Mouse (Mus musculus) limb, embryonic 15.5 days (tissue): ENCODE results near the gene Arhgap1. TPM values are rescaled to one million over a fixed set of nuclear protein-coding genes. Genes with fewer than 3 reads are reported as not detected.

Experiments
- ATAC-seq: fragments of 200-750 bp; cut with Nextera tagmentation; 2 replicates; pipeline ENCODE4 v1.8.0; 2017; ENCODE audit warnings: low read depth, moderate TSS enrichment; ENCODE audit not compliant: insufficient number of reproducible peaks, low FRiP score, low TSS enrichment
- H3K27ac ChIP-seq: fragments of 300-500 bp; sonication (generic); 2 replicates; pipeline ENCODE4 v1.5.1; 2015; ENCODE audit warnings: moderate library complexity, mild to moderate bottlenecking, inconsistent platforms
- H3K27me3 ChIP-seq: fragments of 300-500 bp; sonication (generic); 2 replicates; pipeline ENCODE4 v1.6.1; 2015; ENCODE audit warnings: inconsistent platforms
- H3K36me3 ChIP-seq: fragments of 300-500 bp; sonication (generic); 2 replicates; pipeline ENCODE4 v1.6.1; 2015; ENCODE audit warnings: inconsistent platforms
- H3K4me1 ChIP-seq: fragments of 300-500 bp; sonication (generic); 2 replicates; pipeline ENCODE4 v1.6.1; 2015; ENCODE audit warnings: inconsistent platforms
- H3K4me2 ChIP-seq: fragments of 300-500 bp; sonication (generic); 2 replicates; pipeline ENCODE4 v1.6.1; 2015; ENCODE audit warnings: mild to moderate bottlenecking, inconsistent platforms
- H3K4me3 ChIP-seq: fragments of 300-500 bp; sonication (generic); 2 replicates; pipeline ENCODE4 v1.5.1; 2015; ENCODE audit warnings: mild to moderate bottlenecking, inconsistent platforms
- H3K9ac ChIP-seq: fragments of 300-500 bp; sonication (generic); 2 replicates; pipeline ENCODE4 v1.6.1; 2015; ENCODE audit warnings: inconsistent platforms
- H3K9me3 ChIP-seq: fragments of 300-500 bp; sonication (generic); 2 replicates; pipeline ENCODE4 v1.6.1; 2016; ENCODE audit warnings: inconsistent platforms
- WGBS: fragments of 180-500 bp; shearing (Covaris S2); methylation state at CpG from one replicate; pipeline ENCODE4 v1.1.7; 2015; 5-methylcytosine and 5-hydroxymethylcytosine counted together
- polyA plus RNA-seq: library from polyadenylated mRNA; unstranded; fragments of >200 nt; fragmentation: Nextera tagmentation; extraction: Ambion mirVana; gene quantifications from 2 replicates; pipeline ENCODE4 v1.2.1, GENCODE M21; 2015

Arhgap1 gene
- polyA plus RNA-seq, 1 experiment from 2014 or later: 129 TPM

DNA sequence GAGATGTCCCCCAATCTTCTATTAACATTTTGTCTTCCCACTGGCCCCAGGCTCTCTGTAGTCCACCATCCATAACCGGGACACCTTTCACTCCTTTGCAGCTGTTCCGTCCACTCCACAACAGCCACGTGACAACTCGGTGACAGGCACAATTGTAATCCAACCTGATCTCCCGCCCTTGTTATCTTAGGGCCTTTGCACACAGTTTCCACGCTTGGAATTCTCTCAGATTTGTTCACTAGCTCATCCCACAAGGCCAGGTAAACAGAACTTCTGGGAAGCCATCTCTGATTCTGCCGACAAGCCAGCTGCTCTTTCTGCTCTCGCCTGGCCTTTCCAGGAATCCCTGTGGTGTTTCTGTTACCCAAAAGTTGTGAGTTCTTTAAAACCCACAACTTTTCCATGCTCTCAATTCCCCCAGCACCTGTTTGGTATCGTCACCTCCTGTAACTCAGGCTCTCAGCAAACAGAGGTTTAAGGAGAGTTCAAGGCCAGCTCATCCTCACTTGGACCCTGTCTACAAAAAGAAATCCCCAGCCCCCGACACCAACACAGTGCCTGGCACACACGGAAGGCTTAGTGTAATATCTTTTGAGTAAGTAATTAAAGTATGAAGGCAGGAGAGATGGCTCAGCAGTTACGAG, 16.2 kb upstream of the Arhgap1 start:
- H3K4me3 ChIP-seq: no peak overlapping the region
- 69% methylated on average over 12 of the region's 12 CpGs for WGBS
- no peak for ATAC-seq

DNA sequence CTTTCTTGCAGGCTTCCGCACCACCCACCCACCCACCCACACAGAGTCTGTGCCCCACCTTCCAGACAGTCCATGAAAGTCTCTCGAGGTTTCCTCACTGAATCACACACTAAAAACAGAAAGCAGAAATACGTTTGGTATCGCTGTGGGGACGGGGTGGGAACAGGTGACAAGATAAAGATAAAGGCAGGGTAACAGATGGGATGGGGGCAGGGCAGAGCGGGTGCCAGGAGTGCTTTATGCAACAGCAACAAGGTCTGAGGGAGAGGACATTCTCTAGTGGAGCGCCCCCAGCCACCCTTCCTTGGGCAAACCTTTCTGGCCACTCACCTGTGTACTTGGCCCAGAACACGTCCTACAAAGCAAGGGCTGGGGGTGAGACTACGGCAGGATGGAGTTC, 14.8 kb upstream of the Arhgap1 start:
- Histone ChIP-seq H3K4me1 (no peaks in the 10 kb centered on the region), H3K36me3 (no peaks in the 10 kb centered on the region), H3K4me2 (no peak overlapping the region), H3K9me3 (no peaks in the 10 kb centered on the region), H3K27me3 (no peaks in the 10 kb centered on the region), H3K9ac (no peak overlapping the region), H3K27ac (no peak overlapping the region), H3K4me3 (no peak overlapping the region)
- WGBS: 83% methylated on average over 9 of the region's 9 CpGs
- no peak for ATAC-seq

More for the DNA sequence above, 16.2 kb upstream of the Arhgap1 start:
- Histone ChIP-seq H3K9me3 (no peaks in the 10 kb centered on the region), H3K27me3 (no peaks in the 10 kb centered on the region), H3K4me2 (no peak overlapping the region), H3K9ac (no peak overlapping the region), H3K4me1 (no peaks in the 10 kb centered on the region), H3K36me3 (no peaks in the 10 kb centered on the region), H3K27ac (no peak overlapping the region)

DNA sequence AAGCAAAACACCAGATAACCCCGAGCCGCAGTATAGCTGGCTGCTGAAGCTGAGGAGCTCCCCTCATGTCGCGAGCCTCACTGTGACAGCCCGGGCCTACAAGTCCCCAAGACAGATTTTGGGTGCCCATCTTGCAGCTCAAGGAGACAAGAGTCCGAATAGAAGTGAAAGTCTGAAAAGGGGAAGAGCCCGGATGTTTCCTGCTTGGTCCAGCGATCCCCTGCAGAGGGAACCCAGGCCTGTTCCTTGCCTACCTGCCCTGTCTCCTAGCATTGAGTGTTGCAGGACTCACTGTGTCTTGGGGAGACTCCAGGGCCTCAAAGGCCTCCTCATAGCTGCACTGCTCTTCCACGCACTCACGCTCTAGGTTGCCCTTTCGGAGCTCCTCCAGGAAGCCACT, 14.2 kb upstream of the Arhgap1 start:
- H3K9me3 ChIP-seq: no peaks in the 10 kb centered on the region
- H3K4me3 ChIP-seq: no peak overlapping the region
- H3K27me3 ChIP-seq: no peaks in the 10 kb centered on the region
- H3K36me3 ChIP-seq: no peaks in the 10 kb centered on the region
- no peak for ATAC-seq
- no peak overlapping the region for H3K9ac ChIP-seq
- no peak overlapping the region for H3K27ac ChIP-seq
- H3K4me2 ChIP-seq: no peak overlapping the region
- no peaks in the 10 kb centered on the region for H3K4me1 ChIP-seq
- WGBS: 82% methylated on average over 11 of the region's 11 CpGs

DNA sequence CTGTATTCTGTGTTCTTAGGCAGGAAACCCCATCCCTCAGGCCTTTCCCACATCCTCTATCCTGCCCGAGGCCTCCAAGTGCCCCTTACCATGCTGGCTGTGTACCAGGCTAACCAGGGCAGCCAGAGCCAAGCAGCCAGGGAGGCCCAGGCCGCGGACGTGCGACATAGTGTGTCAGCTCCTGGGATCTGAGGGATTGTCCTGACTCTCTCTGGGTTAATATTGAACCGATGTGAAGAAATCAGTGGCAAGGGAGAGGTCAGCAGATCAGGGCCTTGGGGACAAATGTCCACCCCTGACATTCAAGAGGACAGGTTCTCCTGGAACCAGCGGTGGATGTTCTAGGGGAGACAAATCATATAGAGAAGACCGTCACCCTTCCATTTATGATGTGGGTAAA, 13.4 kb upstream of the Arhgap1 start, which contains the start of gene F2:
Gene F2 (minus strand): TSS at position 186 of the 400 bp plus-strand sequence.
- Histone ChIP-seq H3K36me3 (0 out of 2 replicates have a peak, but pooled peaks cover 2% of the 10 kb centered on the region), H3K4me3 (no peak within 1 kb of the TSS), H3K4me2 (no peak within 1 kb of the TSS), H3K27ac (no peak within 1 kb of the TSS), H3K4me1 (no peaks in the 10 kb centered on the region), H3K9me3 (no peaks in the 10 kb centered on the region), H3K27me3 (no peaks in the 10 kb centered on the region), H3K9ac (no peak within 1 kb of the TSS)
- 89% methylated on average over 8 of the region's 8 CpGs for WGBS
- no peak for ATAC-seq

DNA sequence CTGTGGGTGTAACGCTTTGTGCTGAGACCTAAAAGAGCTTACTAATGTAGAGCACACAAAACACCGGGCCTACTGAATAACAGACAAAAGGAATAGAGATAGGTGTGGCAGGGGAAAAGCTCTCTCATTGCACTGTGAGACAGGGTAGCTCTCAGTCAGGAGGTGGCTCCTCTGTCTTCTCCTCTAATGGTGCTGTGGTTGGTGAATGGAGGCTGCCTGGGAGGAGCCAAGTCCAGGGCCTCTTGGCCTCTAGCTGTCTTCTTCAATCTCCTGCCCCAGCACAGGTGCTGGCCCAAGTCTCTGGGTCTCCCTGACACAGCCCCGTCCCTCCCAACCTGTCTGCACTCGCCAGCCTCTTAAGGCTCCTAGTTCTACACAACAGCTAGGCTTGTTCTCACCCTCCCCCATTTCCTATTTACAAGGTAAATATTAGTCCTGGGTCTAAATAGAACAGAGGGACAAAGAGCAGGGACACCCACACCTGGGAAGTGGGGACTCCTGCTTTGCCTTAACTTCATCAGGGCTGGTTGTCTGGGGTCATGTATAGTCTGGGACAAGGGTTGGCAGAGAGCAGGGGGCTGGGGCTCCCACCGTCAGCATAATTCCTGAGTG, 12.8 kb upstream of the Arhgap1 start:
- no peak for ATAC-seq
- H3K27ac ChIP-seq: no peak overlapping the region
- H3K4me3 ChIP-seq: no peak overlapping the region
- H3K4me1 ChIP-seq: no peaks in the 10 kb centered on the region
- H3K9me3 ChIP-seq: no peaks in the 10 kb centered on the region
- no peak overlapping the region for H3K9ac ChIP-seq
- no peaks in the 10 kb centered on the region for H3K27me3 ChIP-seq
- 0 out of 2 replicates have a peak, but pooled peaks cover 6% of the 10 kb centered on the region for H3K36me3 ChIP-seq
- H3K4me2 ChIP-seq: no peak overlapping the region
- WGBS: 75% methylated on average over 5 of the region's 5 CpGs

DNA sequence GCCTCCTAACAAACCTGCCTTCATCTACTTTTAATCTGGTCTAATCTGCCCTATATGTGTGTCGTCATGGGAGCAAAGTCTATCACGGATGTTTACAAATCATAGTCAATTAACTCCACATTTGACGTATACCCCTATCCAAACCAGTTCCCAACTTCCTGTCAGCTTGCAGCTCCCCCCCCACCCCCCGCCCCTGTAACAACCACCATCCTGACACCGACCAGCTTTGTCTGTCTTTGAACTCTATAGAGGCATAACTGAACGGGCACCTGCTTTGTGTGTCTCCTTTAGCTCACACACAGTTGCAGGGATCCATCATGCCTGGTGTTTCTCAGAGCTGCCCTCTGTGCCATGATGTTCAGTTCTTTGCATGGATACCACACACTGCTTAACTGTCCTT, 10.7 kb upstream of the Arhgap1 start:
- Histone ChIP-seq H3K4me3 (no peak overlapping the region), H3K9ac (no peak overlapping the region), H3K4me1 (no peaks in the 10 kb centered on the region), H3K27ac (no peak overlapping the region), H3K36me3 (peaks cover 23% of the 10 kb centered on the region), H3K4me2 (no peak overlapping the region), H3K27me3 (no peaks in the 10 kb centered on the region), H3K9me3 (no peaks in the 10 kb centered on the region)
- WGBS: 67% methylated on average over 6 of the region's 6 CpGs
- ATAC-seq: no peak

DNA sequence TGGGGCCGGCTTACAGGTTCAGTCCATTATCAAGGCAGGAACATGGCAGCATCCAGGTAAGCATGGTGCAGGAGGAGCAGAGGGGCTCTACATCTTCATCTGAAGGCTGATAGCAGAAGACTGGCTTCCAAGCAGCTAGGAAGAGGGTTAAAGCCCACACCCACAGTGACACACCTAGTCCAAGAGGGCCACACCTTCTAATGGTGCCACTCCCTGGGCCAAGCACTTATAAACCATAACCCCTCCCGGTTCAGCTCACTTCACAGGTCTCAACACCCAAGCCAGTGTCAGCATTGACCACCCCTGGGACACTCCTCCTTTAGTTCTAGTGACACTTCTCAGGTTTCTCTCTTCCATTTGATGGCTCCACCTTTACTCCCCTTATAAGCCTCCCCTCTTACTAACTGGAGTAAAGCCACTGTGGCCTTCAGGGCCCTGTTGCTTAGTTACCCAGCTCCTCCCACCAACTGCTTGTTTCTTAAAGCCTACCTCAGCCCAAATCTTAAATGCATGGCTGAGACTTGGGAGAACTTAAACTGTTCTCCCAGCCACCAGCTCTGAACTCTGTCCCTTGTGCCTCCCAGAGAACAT, 6.7 kb upstream of the Arhgap1 start:
- no peak for ATAC-seq
- WGBS: 80% methylated on average over 2 of the region's 2 CpGs
- H3K4me3 ChIP-seq: no peak overlapping the region
- H3K27ac ChIP-seq: no peak overlapping the region
- no peaks in the 10 kb centered on the region for H3K27me3 ChIP-seq
- H3K9me3 ChIP-seq: no peaks in the 10 kb centered on the region
- no peak overlapping the region for H3K9ac ChIP-seq
- no peaks in the 10 kb centered on the region for H3K4me1 ChIP-seq
- H3K4me2 ChIP-seq: no peak overlapping the region
- peaks cover 63% of the 10 kb centered on the region for H3K36me3 ChIP-seq

DNA sequence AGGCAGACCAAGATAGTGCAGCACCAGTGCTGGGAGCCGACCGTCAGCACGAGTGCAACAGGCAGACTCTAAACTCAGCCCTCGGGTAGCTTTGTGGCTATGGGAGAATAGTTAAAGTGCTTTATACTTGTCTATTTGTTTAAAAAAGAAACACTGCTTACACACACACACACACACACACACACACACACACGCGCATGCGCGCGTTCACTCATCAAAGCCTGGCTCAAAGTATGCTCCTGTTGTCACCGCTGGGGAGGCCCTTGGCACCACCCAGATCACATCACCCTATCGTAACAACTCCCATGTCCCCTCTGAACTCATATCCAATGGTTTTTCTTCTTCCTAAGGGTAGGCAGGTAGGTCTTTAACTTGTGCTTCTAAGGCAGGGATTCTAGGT, 5.6 kb upstream of the Arhgap1 start:
- 95% methylated on average over 11 of the region's 11 CpGs for WGBS
- Histone ChIP-seq H3K4me1 (peaks cover 9% of the 10 kb centered on the region), H3K9ac (no peak overlapping the region), H3K36me3 (peaks cover 64% of the 10 kb centered on the region), H3K4me3 (no peak overlapping the region), H3K4me2 (no peak overlapping the region), H3K9me3 (no peaks in the 10 kb centered on the region), H3K27me3 (no peaks in the 10 kb centered on the region), H3K27ac (no peak overlapping the region)
- no peak for ATAC-seq

DNA sequence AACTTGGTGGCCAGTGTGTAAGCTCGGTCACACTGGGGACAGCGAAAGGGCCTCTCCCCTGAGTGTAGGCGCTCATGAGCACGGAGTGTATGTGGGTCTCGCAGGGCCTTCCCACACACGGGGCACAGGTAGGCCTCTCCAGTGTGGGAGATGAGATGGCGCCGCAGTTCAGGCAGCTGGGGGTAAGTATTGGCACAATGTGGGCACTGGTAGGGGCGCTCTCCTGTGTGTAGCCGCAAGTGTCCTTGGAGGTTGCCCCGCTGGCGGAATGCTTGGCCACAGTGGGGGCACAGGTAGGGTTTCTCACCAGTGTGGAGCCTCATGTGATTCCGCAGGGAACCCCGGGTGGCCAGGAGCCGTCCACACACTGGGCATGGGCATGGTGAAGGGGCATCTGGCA, 4.3 kb upstream of the Arhgap1 start:
- no peak for ATAC-seq

DNA sequence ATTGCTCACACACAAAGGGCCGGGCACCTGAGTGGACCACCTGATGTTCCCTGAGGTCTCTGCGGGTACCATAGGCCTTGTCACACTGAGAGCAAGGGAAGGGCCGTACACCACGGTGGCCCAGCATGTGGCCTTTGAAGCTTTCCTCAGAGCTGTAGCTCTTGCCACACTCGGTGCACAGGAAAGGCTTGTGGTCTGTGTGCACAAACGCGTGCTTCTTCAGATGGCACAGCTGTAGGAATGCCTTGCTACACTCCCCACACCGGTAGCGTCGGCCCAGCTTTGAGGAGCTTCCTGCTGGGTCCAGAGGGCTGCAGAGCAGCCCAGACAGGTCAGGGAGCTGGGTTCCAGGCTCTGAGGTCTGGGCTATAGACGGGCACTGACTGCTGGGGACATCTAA, 3.8 kb upstream of the Arhgap1 start:
- H3K27me3 ChIP-seq: no peaks in the 10 kb centered on the region
- H3K27ac ChIP-seq: no peak overlapping the region
- no peaks in the 10 kb centered on the region for H3K9me3 ChIP-seq
- H3K4me2 ChIP-seq: no peak overlapping the region
- H3K4me3 ChIP-seq: no peak overlapping the region
- H3K9ac ChIP-seq: no peak overlapping the region
- peaks cover 13% of the 10 kb centered on the region for H3K4me1 ChIP-seq
- WGBS: 94% methylated on average over 11 of the region's 11 CpGs
- H3K36me3 ChIP-seq: peaks cover 64% of the 10 kb centered on the region
- no peak for ATAC-seq

More for the DNA sequence above, 4.3 kb upstream of the Arhgap1 start:
- Histone ChIP-seq H3K4me2 (no peak overlapping the region), H3K36me3 (peaks cover 64% of the 10 kb centered on the region), H3K27ac (no peak overlapping the region), H3K4me3 (no peak overlapping the region), H3K4me1 (peaks cover 10% of the 10 kb centered on the region), H3K9ac (no peak overlapping the region), H3K9me3 (no peaks in the 10 kb centered on the region), H3K27me3 (no peaks in the 10 kb centered on the region)
- 97% methylated on average over 15 of the region's 15 CpGs for WGBS

DNA sequence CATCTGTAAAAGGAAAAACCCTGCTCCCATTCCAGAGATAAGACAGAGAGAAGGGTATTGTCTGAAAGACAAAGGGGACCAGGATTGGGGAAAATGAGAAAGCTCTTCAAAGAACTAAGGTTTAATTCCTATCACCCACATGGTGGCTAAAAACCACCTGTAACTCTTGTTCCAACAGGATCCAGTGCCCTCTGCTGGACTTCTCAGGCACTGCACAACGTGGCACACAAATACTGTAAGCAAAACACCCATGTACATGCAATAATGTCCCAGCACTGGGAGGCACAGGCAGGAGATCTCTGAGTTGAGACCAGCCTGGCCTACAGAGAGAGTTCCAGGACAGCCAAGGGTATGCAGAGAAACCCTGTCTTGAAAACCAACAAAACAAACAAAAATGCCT, 2.9 kb upstream of the Arhgap1 start:
- Histone ChIP-seq H3K27ac (no peak overlapping the region), H3K9ac (no peak overlapping the region), H3K4me2 (no peak overlapping the region), H3K4me1 (peaks cover 21% of the 10 kb centered on the region), H3K36me3 (peaks cover 60% of the 10 kb centered on the region), H3K4me3 (no peak overlapping the region), H3K27me3 (no peaks in the 10 kb centered on the region), H3K9me3 (no peaks in the 10 kb centered on the region)
- WGBS: 19% methylated on average over 1 of the region's 1 CpGs
- no peak for ATAC-seq

DNA sequence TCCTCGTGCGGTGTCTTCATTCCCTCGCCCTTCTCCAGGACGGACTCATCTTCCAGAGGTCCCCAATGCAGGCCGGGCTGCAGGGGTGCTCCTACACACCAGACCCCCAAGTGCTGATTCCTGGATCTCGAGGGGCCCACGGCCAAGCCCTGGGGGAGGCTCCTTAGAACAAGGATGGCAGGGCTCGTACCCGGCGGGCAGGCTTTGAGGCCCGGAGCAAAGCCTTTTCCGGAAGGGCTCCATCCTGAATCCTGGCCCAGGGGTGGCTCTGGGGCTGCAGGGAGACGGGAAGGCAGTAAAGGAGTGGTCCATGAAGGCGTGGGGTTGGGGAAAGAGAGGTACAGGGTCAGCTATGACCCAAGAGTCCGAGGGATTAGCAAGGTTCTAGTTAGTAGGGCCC, 508 bp upstream of the Arhgap1 start:
- H3K36me3 ChIP-seq: peaks cover 53% of the 10 kb centered on the region

More for the DNA sequence above, 508 bp upstream of the Arhgap1 start:
- peak overlapping the region; percentile 92 for H3K9ac ChIP-seq
- peaks cover 25% of the 10 kb centered on the region for H3K4me1 ChIP-seq
- peak overlapping the region; percentile 73 for H3K4me3 ChIP-seq
- H3K27ac ChIP-seq: peak overlapping the region; percentile 94
- 3% methylated on average over 15 of the region's 15 CpGs for WGBS
- no peak for ATAC-seq
- H3K27me3 ChIP-seq: no peaks in the 10 kb centered on the region
- H3K4me2 ChIP-seq: peak overlapping the region; percentile 94
- no peaks in the 10 kb centered on the region for H3K9me3 ChIP-seq
